Mouse (Mus musculus) left cerebral cortex, postnatal 10 days (tissue): ENCODE measurements at regions not wholly inside any gene's neighbourhood (a gene's known extent, or its start where the extent isn't known, plus 50 kb on each side); places are given as distances from the start of the nearest gene placed in this dataset.
A peak's percentile ranks its signal among the peaks of the same experiment; 100 is the strongest.
"Not testable (repeated sequence)": the region's sequence is repeated elsewhere in the genome, so short reads cannot be mapped to it uniquely, and the experiment has no call there.

Source experiments
- DNase-seq, 2 experiments: peaks; one replicate each; pipeline ENCODE4 v3.0.0; 2021 to 2022; ENCODE audit warnings: low spot score in 2 of 2, mixed read lengths in 1 of 2; ENCODE audit errors: extremely low spot score in 1 of 2
- intact Hi-C: fragments of 180-260 bp; cut with DNase I; formaldehyde crosslinking; loops from one replicate; pipeline ENCODE4 v1.15.1; 2025

- intact Hi-C loops, result no loop called here
- no peak for DNase-seq
Observed at GRCm38 (mm10) chr2:53276435-53276834, 84.9 kb downstream of the Arl6ip6 start.

GRCm38 (mm10) chr2:53301712-53302423 is 110.3 kb downstream of the Arl6ip6 start:
- DNase-seq, result no peak
- intact Hi-C loops, result no loop called here

GRCm38 (mm10) chr2:53330680-53331079 is 139.2 kb downstream of the Arl6ip6 start:
- peak in 1 of 2 experiments; percentile 38 for DNase-seq
- intact Hi-C loops, result loop anchor here (5.0 kb wide), 1 partner anchor 757 kb away; the partner anchor contains the start of gene Rprm

GRCm38 (mm10) chr2:53359026-53359425 is 167.5 kb downstream of the Arl6ip6 start:
- DNase-seq, result no peak
- intact Hi-C loops, result no loop called here

GRCm38 (mm10) chr2:53382348-53382747 is 190.8 kb downstream of the Arl6ip6 start:
- DNase-seq, result peak in 1 of 2 experiments; percentile 17
- intact Hi-C loops, result no loop called here

GRCm38 (mm10) chr2:53384545-53385176 is 193.1 kb downstream of the Arl6ip6 start:
- intact Hi-C loops, result no loop called here
- no peak for DNase-seq

GRCm38 (mm10) chr2:53388652-53389051 is 197.1 kb downstream of the Arl6ip6 start:
- DNase-seq, result no peak
- intact Hi-C loops, result no loop called here

GRCm38 (mm10) chr2:53414471-53414870 is 222.9 kb downstream of the Arl6ip6 start:
- DNase-seq, result no peak
- intact Hi-C loops, result no loop called here

GRCm38 (mm10) chr2:53437046-53437815 is 245.7 kb downstream of the Arl6ip6 start:
- peak; percentile 18 to 56 for DNase-seq
- intact Hi-C loops, result no loop called here

- intact Hi-C loops, DNase-seq: not testable (repeated sequence)
Observed at GRCm38 (mm10) chr2:53440301-53440700, 248.8 kb downstream of the Arl6ip6 start.

- intact Hi-C loops, result no loop called here
- no peak for DNase-seq
Observed at GRCm38 (mm10) chr2:53460265-53460664, 268.7 kb downstream of the Arl6ip6 start.

GRCm38 (mm10) chr2:53474455-53474854 is 282.9 kb downstream of the Arl6ip6 start:
- intact Hi-C loops, result no loop called here
- DNase-seq, result no peak

GRCm38 (mm10) chr2:53479051-53479450 is 287.5 kb downstream of the Arl6ip6 start:
- DNase-seq, intact Hi-C loops: not testable (repeated sequence)

- intact Hi-C loops, result no loop called here
- no peak for DNase-seq
Observed at GRCm38 (mm10) chr2:53488301-53488700, 296.8 kb downstream of the Arl6ip6 start.

- intact Hi-C loops, result no loop called here
Observed at GRCm38 (mm10) chr2:53490805-53491585, 299.5 kb downstream of the Arl6ip6 start.

GRCm38 (mm10) chr2:53492788-53493187 is 301.3 kb downstream of the Arl6ip6 start:
- no peak for DNase-seq
- intact Hi-C loops, result no loop called here

More at GRCm38 (mm10) chr2:53490805-53491585, 299.5 kb downstream of the Arl6ip6 start:
- no peak for DNase-seq

- DNase-seq, result peak in 1 of 2 experiments; percentile 16
- intact Hi-C loops, result no loop called here
Observed at GRCm38 (mm10) chr2:53501657-53502274, 310.2 kb downstream of the Arl6ip6 start.

- intact Hi-C loops, result no loop called here
- no peak for DNase-seq
Observed at GRCm38 (mm10) chr2:53502275-53502667, 310.7 kb downstream of the Arl6ip6 start.
